Mouse (Mus musculus): ENCODE measurements around the gene Cmah.

GRCm38 (mm10) chr13:24451455-24451854, 124.3 kb downstream of the Cmah start:
- no peak for TF ChIP-seq CTCF (conservative IDR thresholded peaks at IDR 0.05; ENCODE audit: insufficient read depth, insufficient read length, low read depth, low read length)
- no peak for TF ChIP-seq POLR2A (IDR thresholded peaks at IDR 0.05; ENCODE audit: low read depth, low read length)

Data from kidney, adult 2 months (tissue).